Mouse (Mus musculus) Patski (cell line): ENCODE data around the gene Aph1a. TPM values are rescaled to one million over a fixed set of nuclear protein-coding genes. Genes with fewer than 3 reads are reported as not detected.

Source experiments
- ATAC-seq: fragments of 100-300 bp; one replicate; pipeline ENCODE4 v1.8.0; 2021
- CTCF ChIA-PET: fragments of 350-600 bp; sonication (Branson Sonifier 250); formaldehyde crosslinking; loops from one replicate; lab custom pipeline; 2022; ENCODE audit warnings: inconsistent platforms; lab: Charles Lee
- POLR2A ChIA-PET: fragments of 350-600 bp; sonication (Branson Sonifier 250); formaldehyde crosslinking; loops from one replicate; lab custom pipeline; 2022; ENCODE audit warnings: antibody characterized with exemption, inconsistent platforms; lab: Charles Lee
- DNase-seq: peaks from one replicate; pipeline ENCODE4 v3.0.0-alpha.2; 2011; ENCODE audit warnings: low read depth, low spot score
- H3K27me3 ChIP-seq: fragments of 371-371 bp; one replicate; pipeline ENCODE4 v1.5.1; 2021
- CTCF ChIP-seq: fragments of 100-300 bp; IDR thresholded peaks from one replicate; pipeline ENCODE4 v1.5.1; 2021
- in situ Hi-C: fragments of 300-500 bp; cut with MboI; formaldehyde crosslinking; loops from 3 replicates; pipeline ENCODE4 v1.11.1; 2018; ENCODE audit warnings: low pct_unique_long_range_greater_than_20kb, mixed read lengths
- polyA plus RNA-seq: library from polyadenylated mRNA; unstranded; gene quantifications from one replicate; pipeline ENCODE4 v1.2.3, GENCODE M21; 2021

The Aph1a gene
- polyA plus RNA-seq, 1 experiment from 2014 or later = 297 TPM

DNA sequence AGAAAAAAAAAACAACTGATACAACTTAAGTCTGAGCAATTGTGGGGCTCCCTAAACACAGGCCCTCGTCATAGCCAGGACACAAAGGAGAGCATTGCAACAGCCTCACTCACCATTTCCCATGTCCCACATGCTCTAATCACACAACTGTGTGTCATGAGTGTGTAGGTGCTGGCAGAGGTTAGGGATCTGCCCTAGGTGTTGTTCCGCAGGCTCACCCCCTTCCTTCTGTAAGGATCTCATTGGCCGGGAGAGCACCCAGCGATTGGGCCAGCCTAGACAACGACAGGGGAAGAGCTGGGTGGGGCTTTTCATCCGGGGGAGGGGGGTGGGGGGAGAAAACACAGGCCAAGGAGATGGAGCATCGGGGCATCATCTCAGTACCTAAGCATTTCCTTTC, 30.2 kb upstream of the Aph1a start:
- ChIA-PET CTCF (interaction anchor here (1.8 kb wide), 1 partner anchor 44 kb away, joined by 5 read pairs; no protein-coding TSS in a partner anchor), POLR2A (no interaction called here)
- DNase-seq = no peak
- in situ Hi-C loops = no loop called here
- no peaks in the 10 kb centered on the region for H3K27me3 ChIP-seq
- no peak for TF ChIP-seq CTCF
- ATAC-seq = no peak

GRCm38 (mm10) chr3:95865050-95865449, 28.7 kb upstream of the Aph1a start:
- CTCF ChIA-PET = interaction anchor here (1.0 to 2.6 kb wide), 3 partner anchors 41 to 98 kb away, joined by 3 to 12 read pairs (median 5); no protein-coding TSS in a partner anchor
- no peaks in the 10 kb centered on the region for H3K27me3 ChIP-seq
- ATAC-seq (no peak), DNase-seq (no peak)
- in situ Hi-C loops = no loop called here
- POLR2A ChIA-PET = interaction anchor here (0.6 kb wide), 1 partner anchor 23 kb away, joined by 3 read pairs; no protein-coding TSS in a partner anchor
- TF ChIP-seq CTCF = no peak

GRCm38 (mm10) chr3:95865571-95865970, 28.2 kb upstream of the Aph1a start:
- ChIA-PET CTCF (interaction anchor here (1.0 to 2.6 kb wide), 3 partner anchors 40 to 98 kb away, joined by 3 to 12 read pairs (median 5); no protein-coding TSS in a partner anchor), POLR2A (interaction anchor here (0.6 kb wide), 1 partner anchor 165 kb away, joined by 3 read pairs; no protein-coding TSS in a partner anchor)
- no peak for TF ChIP-seq CTCF
- in situ Hi-C loops = no loop called here
- H3K27me3 ChIP-seq = no peaks in the 10 kb centered on the region
- ATAC-seq (no peak), DNase-seq (no peak)

- ChIA-PET POLR2A (interaction anchor here (0.6 to 1.0 kb wide), 2 partner anchors 12 to 164 kb away, joined by 3 read pairs; no protein-coding TSS in a partner anchor), CTCF (interaction anchor here (1.0 to 2.6 kb wide), 2 partner anchors 40 to 97 kb away, joined by 3 to 12 read pairs; no protein-coding TSS in a partner anchor)
- no peak for DNase-seq
- in situ Hi-C loops = no loop called here
- H3K27me3 ChIP-seq = no peaks in the 10 kb centered on the region
- TF ChIP-seq CTCF = no peak
- ATAC-seq = no peak
These were observed 27.7 kb upstream of the Aph1a start for GRCm38 (mm10) chr3:95866071-95866470.

GRCm38 (mm10) chr3:95867408-95867807, 26.4 kb upstream of the Aph1a start:
- no peak for TF ChIP-seq CTCF

GRCm38 (mm10) chr3:95870976-95871375, 22.8 kb upstream of the Aph1a start:
- DNase-seq = no peak
- in situ Hi-C loops = no loop called here
- peak; percentile 3 for ATAC-seq
- POLR2A ChIA-PET = interaction anchor here (0.7 to 1.5 kb wide), 3 partner anchors 15 to 18 kb away, joined by 3 to 6 read pairs (median 5); partner anchors contain the start of gene Prpf3
- no peak for TF ChIP-seq CTCF
- CTCF ChIA-PET = interaction anchor here (1.0 to 6.5 kb wide), 5 partner anchors 9 to 238 kb away, joined by 3 to 35 read pairs (median 8); partner anchors contain the start of gene Ciart
- no peaks in the 10 kb centered on the region for H3K27me3 ChIP-seq

More at GRCm38 (mm10) chr3:95867408-95867807, 26.4 kb upstream of the Aph1a start:
- H3K27me3 ChIP-seq = no peaks in the 10 kb centered on the region
- DNase-seq (no peak), ATAC-seq (no peak)
- ChIA-PET POLR2A (interaction anchor here (0.6 to 0.7 kb wide), 2 partner anchors 9 to 17 kb away, joined by 3 to 4 read pairs; no protein-coding TSS in a partner anchor), CTCF (interaction anchor here (1.2 kb wide), 1 partner anchor 98 kb away, joined by 3 read pairs; no protein-coding TSS in a partner anchor)
- in situ Hi-C loops = no loop called here

DNA sequence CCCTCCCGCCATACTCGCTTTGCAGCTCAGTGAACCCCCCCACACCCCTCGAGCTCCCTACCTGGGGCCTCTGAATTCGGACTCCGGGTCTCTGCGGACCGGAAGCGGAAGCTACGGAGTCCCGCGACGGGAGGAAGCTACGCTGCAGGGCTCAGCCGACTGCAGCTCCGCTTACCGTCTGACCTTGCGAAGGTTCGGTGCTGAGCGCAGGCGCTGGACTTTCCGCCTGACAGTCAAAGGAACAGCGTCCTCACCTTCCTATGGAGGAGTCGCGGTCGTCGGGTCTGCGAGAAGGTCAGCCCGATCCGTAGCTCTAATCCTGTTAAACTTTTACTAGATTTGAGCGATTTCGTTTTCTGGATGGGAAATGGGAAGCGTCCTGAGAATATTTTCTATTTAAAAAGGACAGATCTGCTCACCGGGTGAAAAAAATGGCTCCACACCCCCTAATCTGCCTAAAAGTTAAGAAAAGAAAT, 22.3 kb upstream of the Aph1a start, which contains the start of gene Mrps21:
TSS of gene Mrps21 (minus strand) at position 128 of the 476 bp plus-strand sequence.
- ChIA-PET POLR2A (interaction anchor here (0.7 to 1.3 kb wide), 4 partner anchors 10 to 34 kb away, joined by 3 to 10 read pairs (median 5); partner anchors contain the start of gene Ciart), CTCF (interaction anchor here (1.0 to 6.5 kb wide), 6 partner anchors 10 to 239 kb away, joined by 3 to 35 read pairs (median 6); partner anchors contain the start of gene Ciart)

DNA sequence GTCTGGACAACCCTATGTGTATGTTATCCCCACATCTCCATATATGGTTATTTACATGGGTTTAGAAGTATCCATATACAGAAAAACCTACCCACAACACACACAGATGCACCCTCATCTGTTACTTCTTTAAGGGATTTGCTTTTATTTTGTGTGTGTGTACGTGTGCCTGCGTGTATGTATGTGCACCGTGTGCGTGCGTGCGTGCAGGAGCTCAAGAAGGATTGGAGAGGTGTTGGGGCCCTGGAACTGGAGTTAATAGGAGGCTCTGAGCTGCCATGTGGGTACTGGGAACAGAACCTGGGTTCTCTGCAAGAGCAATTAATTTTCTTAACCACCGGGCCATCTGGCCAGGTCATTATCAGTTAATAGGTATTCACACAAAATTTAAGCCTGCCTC, 21.7 kb upstream of the Aph1a start:
- DNase-seq = no peak
- CTCF ChIA-PET = interaction anchor here (1.1 to 6.5 kb wide), 7 partner anchors 10 to 239 kb away, joined by 3 to 35 read pairs (median 4); partner anchors contain the start of gene Ciart
- POLR2A ChIA-PET = interaction anchor here (0.6 to 1.7 kb wide), 5 partner anchors 9 to 94 kb away, joined by 3 to 10 read pairs (median 6); partner anchors contain the start of gene Ciart
- no peak for ATAC-seq
- no peak for TF ChIP-seq CTCF
- no peaks in the 10 kb centered on the region for H3K27me3 ChIP-seq
- in situ Hi-C loops = no loop called here

More for the DNA sequence above, 22.3 kb upstream of the Aph1a start, which contains the start of gene Mrps21:
- no peak for TF ChIP-seq CTCF
- DNase-seq (peak; percentile 77), ATAC-seq (peak; percentile 94)
- in situ Hi-C loops = no loop called here
- no peaks in the 10 kb centered on the region for H3K27me3 ChIP-seq

DNA sequence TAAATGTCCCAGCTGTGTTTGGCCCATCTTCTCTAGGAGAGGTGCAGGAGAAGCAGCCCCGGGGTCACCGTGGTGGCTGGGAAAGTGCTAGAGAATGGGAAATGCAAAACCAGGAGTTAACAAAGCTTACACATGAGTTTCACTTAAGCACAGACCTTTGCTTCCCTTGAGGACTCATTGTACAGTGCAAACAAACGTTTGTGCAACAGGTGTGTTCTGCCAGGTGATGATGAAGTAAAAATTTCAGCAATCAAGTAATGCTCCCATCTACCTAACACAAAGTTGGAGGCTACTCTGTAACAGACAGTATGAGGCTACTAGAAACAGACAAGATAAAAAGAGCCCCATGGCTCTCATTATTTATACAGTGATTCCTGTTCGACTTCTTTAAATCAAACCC, 14.7 kb upstream of the Aph1a start:
- ChIA-PET POLR2A (no interaction called here), CTCF (interaction anchor here (1.0 kb wide), 1 partner anchor 28 kb away, joined by 3 read pairs; no protein-coding TSS in a partner anchor)
- in situ Hi-C loops = no loop called here
- no peak for TF ChIP-seq CTCF
- no peaks in the 10 kb centered on the region for H3K27me3 ChIP-seq
- ATAC-seq = no peak
- no peak for DNase-seq
